In the genomic region with DNA sequence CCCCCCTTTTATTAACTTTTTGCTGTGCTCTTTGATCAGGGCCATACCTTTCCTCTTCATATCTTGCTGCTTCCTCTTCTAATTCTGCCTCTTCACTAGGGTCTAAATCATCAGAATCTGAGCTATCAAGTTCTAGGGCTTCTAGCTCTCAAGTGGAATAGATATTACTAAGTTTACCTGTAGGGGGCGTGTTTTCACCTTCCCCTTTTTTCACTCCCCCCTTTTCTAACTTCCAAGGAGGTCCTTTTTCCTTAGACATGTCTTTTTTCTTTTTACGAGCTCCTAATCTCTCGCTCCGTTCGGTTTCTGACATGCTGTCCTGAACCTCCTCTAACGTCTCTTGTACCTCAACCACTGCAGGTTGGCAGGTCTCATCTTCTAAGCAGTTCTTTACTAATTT, we compare ENCODE assay signal across 7 mouse cellular contexts.
DNase-seq lines count a peak whose midpoint lies in the region; ATAC-seq and TF ChIP-seq lines count a peak whose summit lies in the region.
"Not testable (repeated sequence)": the region's sequence is repeated elsewhere in the genome, so short reads cannot be mapped to it uniquely, and the experiment has no call there.

No protein-coding gene starts in this region.

- H3K27ac ChIP-seq in heart, embryonic 12.5 days (ENCODE audit: poor library complexity, severe bottlenecking); intestine, postnatal 0 days (ENCODE audit: low read depth, low read length); stomach, embryonic 16.5 days (ENCODE audit: low read length): not testable (repeated sequence)
- peak overlapping the region; percentile 64 for H3K27ac ChIP-seq in liver, postnatal 0 days (ENCODE audit: low read depth)
- H3K27ac ChIP-seq in macrophage, result peak overlapping the region; percentile 44

- not testable (repeated sequence) for H3K27me3 ChIP-seq in heart, embryonic 12.5 days (replicated peaks); intestine, postnatal 0 days (replicated peaks; ENCODE audit: control insufficient read depth, insufficient read depth, low read length); liver, postnatal 0 days (ENCODE audit: insufficient read depth, low read length); stomach, embryonic 16.5 days (ENCODE audit: control insufficient read depth, insufficient read depth, low read length)

- peak; percentile 36 for DNase-seq in MEL-GATA-1-ER (ENCODE audit: extremely low read depth, low read depth)
- peak; percentile 23 for DNase-seq in c-Kit-positive CD71-positive TER-119-positive erythroid progenitor cells, embryonic 14.5 days (ENCODE audit: low spot score)
- not testable (repeated sequence) for DNase-seq in liver, postnatal 0 days

- peak overlapping the region; percentile 54 for H3K4me2 ChIP-seq in heart, embryonic 12.5 days
- peak overlapping the region; percentile 57 for H3K4me2 ChIP-seq in intestine, postnatal 0 days (replicated peaks; ENCODE audit: low read depth)
- peak overlapping the region; percentile 57 for H3K4me2 ChIP-seq in liver, postnatal 0 days (ENCODE audit: low read depth, low read length)
- peak overlapping the region; percentile 40; the same call in 1 of the 2 replicates for H3K4me2 ChIP-seq in stomach, embryonic 16.5 days (ENCODE audit: low read depth, low read length)

- H3K4me3 ChIP-seq in heart, embryonic 12.5 days; intestine, postnatal 0 days (ENCODE audit: low read depth, low read length); stomach, embryonic 16.5 days (replicated peaks; ENCODE audit: low read length): not testable (repeated sequence)
- H3K4me3 ChIP-seq in liver, postnatal 0 days (ENCODE audit: low read depth, low read length), result peak overlapping the region; percentile 54
- peak overlapping the region; percentile 15; the same call in 1 of the 2 replicates for H3K4me3 ChIP-seq in macrophage (ENCODE audit: inconsistent target)

- H3K9me3 ChIP-seq in heart, embryonic 12.5 days (replicated peaks); intestine, postnatal 0 days (ENCODE audit: control insufficient read depth); liver, postnatal 0 days (ENCODE audit: low read length); stomach, embryonic 16.5 days (replicated peaks; ENCODE audit: control insufficient read depth, low read length): not testable (repeated sequence)

- H3K4me1 ChIP-seq in heart, embryonic 12.5 days (replicated peaks); intestine, postnatal 0 days (replicated peaks; ENCODE audit: control insufficient read depth, insufficient read depth, low read length); liver, postnatal 0 days (ENCODE audit: insufficient read depth); stomach, embryonic 16.5 days (ENCODE audit: control insufficient read depth, insufficient read depth, low read length): not testable (repeated sequence)

- H3K36me3 ChIP-seq in heart, embryonic 12.5 days; intestine, postnatal 0 days (ENCODE audit: control insufficient read depth, insufficient read depth); liver, postnatal 0 days (replicated peaks; ENCODE audit: insufficient read depth, low read length); macrophage (ENCODE audit: inconsistent target); stomach, embryonic 16.5 days (ENCODE audit: control insufficient read depth, insufficient read depth, low read length): not testable (repeated sequence)

- 78% methylated on average over 6 of the region's 6 CpGs for WGBS in heart, embryonic 12.5 days
- 67% methylated on average over 6 of the region's 6 CpGs for WGBS in intestine, postnatal 0 days
- 67% methylated on average over 6 of the region's 6 CpGs for WGBS in liver, postnatal 0 days (ENCODE audit: insufficient replicate concordance)
- WGBS in macrophage (ENCODE audit: missing documents), result 55% methylated on average over 6 of the region's 6 CpGs
- 72% methylated on average over 6 of the region's 6 CpGs for WGBS in stomach, embryonic 16.5 days

- not testable (repeated sequence) for H3K9ac ChIP-seq in heart, embryonic 12.5 days; intestine, postnatal 0 days (ENCODE audit: low read depth, low read length); stomach, embryonic 16.5 days (ENCODE audit: low read length)
- peak overlapping the region; percentile 54; the same call in 1 of the 2 replicates for H3K9ac ChIP-seq in liver, postnatal 0 days (replicated peaks)

- not testable (repeated sequence) for ATAC-seq in heart, embryonic 12.5 days (ENCODE audit: insufficient number of reproducible peaks, low FRiP score); intestine, postnatal 0 days; liver, postnatal 0 days; stomach, embryonic 16.5 days (ENCODE audit: insufficient read depth, low FRiP score)

- TF ChIP-seq CTCF in intestine, postnatal 0 days (IDR thresholded peaks at IDR 0.05; ENCODE audit: low read depth), result not testable (repeated sequence)
- peak; percentile 48 for TF ChIP-seq CTCF in liver, postnatal 0 days (IDR thresholded peaks at IDR 0.05; ENCODE audit: low read depth)

- H3K79me2 ChIP-seq in macrophage (ENCODE audit: inconsistent target), result not testable (repeated sequence)

- not testable (repeated sequence) for TF ChIP-seq EP300 in liver, postnatal 0 days (IDR thresholded peaks at IDR 0.05; ENCODE audit: low read depth)
